Comparison of ENCODE assay signal across 20 mouse cellular contexts in genomic region chr7:44549621-44550408, GRCm38 (mm10). TPM values are rescaled to one million over a fixed set of nuclear protein-coding genes. Genes with fewer than 3 reads are reported as not detected.
"Had no signal": no experiment of that assay in that cellular context is flagged by ENCODE, and none has a peak within 500 bp of the region (broad histone marks: within the 10 kb centered on the region; RNA-seq: fewer than 3 reads in every experiment).

No protein-coding gene starts in this region.

- H3K27ac ChIP-seq: kidney, embryonic 15.5 days; left cerebral cortex, adult 2 months; limb, embryonic 12.5 days; lung, embryonic 15.5 days; macrophage had no signal

- H3K4me2 ChIP-seq: kidney, embryonic 15.5 days; limb, embryonic 12.5 days; midbrain, embryonic 11.5 days had no signal

- H3K9ac ChIP-seq: kidney, embryonic 15.5 days; limb, embryonic 12.5 days; liver, embryonic 13.5 days; liver, postnatal 0 days; lung, embryonic 15.5 days; midbrain, embryonic 15.5 days had no signal

- H3K9me3 ChIP-seq: kidney, embryonic 15.5 days; liver, embryonic 13.5 days; lung, embryonic 15.5 days; megakaryocyte, embryonic 14.5 days; midbrain, embryonic 15.5 days had no signal

- H3K4me3 ChIP-seq: left cerebral cortex, adult 2 months; lung, embryonic 15.5 days; megakaryocyte, embryonic 14.5 days had no signal

- DNase-seq: kidney, adult 2 months; kidney, postnatal 25 days; liver; liver, embryonic 13.5 days; liver, postnatal 0 days; lung, postnatal 14 days; right cerebral cortex, adult 18-20 months; right cerebral cortex, postnatal 25 days; thymus, postnatal 25 days had no signal

- H3K27me3 ChIP-seq: kidney, embryonic 15.5 days; limb, embryonic 12.5 days; liver, embryonic 13.5 days; lung, embryonic 15.5 days; megakaryocyte, embryonic 14.5 days; midbrain, embryonic 15.5 days had no signal

RNA-seq across cellular contexts. Expression of gene Spib, which starts 17.9 kb away (rescaled TPM):
- polyA plus RNA-seq: midbrain, embryonic 11.5 days; neural tube, embryonic 14.5 days had no signal

RNA-seq across cellular contexts. Expression of gene Napsa, which starts 22.4 kb away (rescaled TPM):
- total RNA-seq: layer of hippocampus, postnatal 25 days had no signal

RNA-seq across cellular contexts. Expression of gene Mybpc2, which starts 25.4 kb away (rescaled TPM):
- total RNA-seq: layer of hippocampus, postnatal 25 days; left cerebral cortex, postnatal 25 days had no signal
- polyA plus RNA-seq: liver, embryonic 13.5 days; macrophage; midbrain, embryonic 11.5 days had no signal
